Mouse (Mus musculus) cortical plate, adult 2 months (tissue): Measurements from ENCODE around the gene Gpam. TPM values are rescaled to one million over a fixed set of nuclear protein-coding genes. Genes with fewer than 3 reads are reported as not detected.
A peak's percentile ranks its signal among the peaks of the same experiment; 100 is the strongest.

Source experiments
- H3K27ac ChIP-seq: fragments of 200-500 bp; 2 replicates; pipeline ENCODE4 v1.5.1; 2012; ENCODE audit warnings: low read length, control low read depth, inconsistent platforms; ENCODE audit not compliant: insufficient read depth
- H3K4me1 ChIP-seq: fragments of 200-500 bp; 2 replicates; pipeline ENCODE4 v1.6.1; 2011; ENCODE audit warnings: low read length; ENCODE audit not compliant: control insufficient read depth, insufficient read depth
- H3K4me3 ChIP-seq: fragments of 200-500 bp; 2 replicates; pipeline ENCODE4 v1.5.1; 2011; ENCODE audit warnings: mild to moderate bottlenecking, low read length, control low read depth; ENCODE audit not compliant: insufficient read depth
- CTCF ChIP-seq: fragments of 200-500 bp; IDR thresholded peaks from 2 replicates; pipeline ENCODE4 v1.5.1; 2011; ENCODE audit warnings: mild to moderate bottlenecking, control low read depth, low read length; ENCODE audit not compliant: insufficient read depth; ENCODE audit errors: extremely low read depth
- POLR2A ChIP-seq: fragments of 200-500 bp; IDR thresholded peaks from 2 replicates; pipeline ENCODE4 v1.6.1; 2011; ENCODE audit warnings: mild to moderate bottlenecking, low read length, control low read depth; ENCODE audit not compliant: insufficient read depth; ENCODE audit errors: extremely low read depth
- polyA plus RNA-seq: library from polyadenylated mRNA; depleted of rRNA; stranded (reverse); fragments of >200 nt; gene quantifications from 2 replicates; pipeline ENCODE4 v1.2.3, GENCODE M21; 2012

Gpam gene
- polyA plus RNA-seq, 1 experiment, result 40.0 TPM

GRCm38 (mm10) chr19:55076822-55077221 is 50.2 kb downstream of the Gpam start:
- TF ChIP-seq CTCF (no peak), POLR2A (no peak)

GRCm38 (mm10) chr19:55073004-55073403 is 54.0 kb downstream of the Gpam start:
- Histone ChIP-seq H3K4me1 (peaks cover 6% of the 10 kb centered on the region), H3K27ac (no peak overlapping the region), H3K4me3 (no peak overlapping the region)
- TF ChIP-seq CTCF (peak; percentile 24; the same call in 1 of the 2 replicates), POLR2A (no peak)

More at GRCm38 (mm10) chr19:55076822-55077221, 50.2 kb downstream of the Gpam start:
- Histone ChIP-seq H3K4me3 (no peak overlapping the region), H3K4me1 (peaks cover 2% of the 10 kb centered on the region), H3K27ac (no peak overlapping the region)

- no peak overlapping the region for H3K27ac ChIP-seq
- H3K4me1 ChIP-seq, result peaks cover 4% of the 10 kb centered on the region
- TF ChIP-seq CTCF (no peak), POLR2A (0 out of 2 replicates have a peak, but pooled peaks have one; percentile 25)
- no peak overlapping the region for H3K4me3 ChIP-seq
These were observed 58.0 kb downstream of the Gpam start for GRCm38 (mm10) chr19:55069054-55069453.

- H3K4me3 ChIP-seq, result no peak overlapping the region
- TF ChIP-seq CTCF, result no peak
- no peak for TF ChIP-seq POLR2A
- H3K27ac ChIP-seq, result no peak overlapping the region
- H3K4me1 ChIP-seq, result no peaks in the 10 kb centered on the region; the same call in 1 of the 2 replicates
These were observed 63.8 kb downstream of the Gpam start for GRCm38 (mm10) chr19:55063272-55063671.

GRCm38 (mm10) chr19:55062501-55062900 is 64.5 kb downstream of the Gpam start:
- TF ChIP-seq CTCF (no peak), POLR2A (no peak)
- Histone ChIP-seq H3K27ac (no peak overlapping the region), H3K4me3 (no peak overlapping the region)

GRCm38 (mm10) chr19:55061951-55062350 is 65.1 kb downstream of the Gpam start:
- Histone ChIP-seq H3K4me3 (peak overlapping the region; percentile 29; the same call in 1 of the 2 replicates), H3K4me1 (no peaks in the 10 kb centered on the region), H3K27ac (no peak overlapping the region)
- peak; percentile 71 for TF ChIP-seq CTCF
- TF ChIP-seq POLR2A, result no peak

More at GRCm38 (mm10) chr19:55062501-55062900, 64.5 kb downstream of the Gpam start:
- H3K4me1 ChIP-seq, result no peaks in the 10 kb centered on the region

GRCm38 (mm10) chr19:55061447-55061901 is 65.6 kb downstream of the Gpam start:
- H3K27ac ChIP-seq, result no peak overlapping the region
- H3K4me3 ChIP-seq, result peak overlapping the region; percentile 29
- no peak for TF ChIP-seq CTCF
- no peaks in the 10 kb centered on the region for H3K4me1 ChIP-seq

GRCm38 (mm10) chr19:55060964-55061363 is 66.1 kb downstream of the Gpam start:
- Histone ChIP-seq H3K4me3 (no peak overlapping the region), H3K4me1 (no peaks in the 10 kb centered on the region), H3K27ac (no peak overlapping the region)
- no peak for TF ChIP-seq POLR2A
- peak; percentile 92 for TF ChIP-seq CTCF

GRCm38 (mm10) chr19:55057483-55057882 is 69.6 kb downstream of the Gpam start:
- TF ChIP-seq POLR2A, result no peak
- no peak for TF ChIP-seq CTCF

GRCm38 (mm10) chr19:55055634-55056269 is 71.3 kb downstream of the Gpam start:
- Histone ChIP-seq H3K27ac (no peak overlapping the region), H3K4me3 (no peak overlapping the region), H3K4me1 (no peaks in the 10 kb centered on the region)
- TF ChIP-seq POLR2A, result no peak
- no peak for TF ChIP-seq CTCF

More at GRCm38 (mm10) chr19:55057483-55057882, 69.6 kb downstream of the Gpam start:
- no peak overlapping the region for H3K4me3 ChIP-seq
- no peak overlapping the region for H3K27ac ChIP-seq
- H3K4me1 ChIP-seq, result no peaks in the 10 kb centered on the region

GRCm38 (mm10) chr19:55053163-55053562 is 73.9 kb downstream of the Gpam start:
- Histone ChIP-seq H3K4me3 (no peak overlapping the region), H3K4me1 (no peaks in the 10 kb centered on the region), H3K27ac (no peak overlapping the region)
- TF ChIP-seq POLR2A (no peak), CTCF (no peak)

GRCm38 (mm10) chr19:55037406-55037805 is 89.6 kb downstream of the Gpam start:
- Histone ChIP-seq H3K4me3 (no peak overlapping the region), H3K4me1 (no peaks in the 10 kb centered on the region), H3K27ac (no peak overlapping the region)
- TF ChIP-seq CTCF, result no peak
- TF ChIP-seq POLR2A, result no peak
